Mouse (Mus musculus): ENCODE data around the gene Caprin1. TPM values are rescaled to one million over a fixed set of nuclear protein-coding genes. Genes with fewer than 3 reads are reported as not detected.

Gene Caprin1
- polyA plus RNA-seq, 1 experiment from 2014 or later, result 300 TPM

DNA sequence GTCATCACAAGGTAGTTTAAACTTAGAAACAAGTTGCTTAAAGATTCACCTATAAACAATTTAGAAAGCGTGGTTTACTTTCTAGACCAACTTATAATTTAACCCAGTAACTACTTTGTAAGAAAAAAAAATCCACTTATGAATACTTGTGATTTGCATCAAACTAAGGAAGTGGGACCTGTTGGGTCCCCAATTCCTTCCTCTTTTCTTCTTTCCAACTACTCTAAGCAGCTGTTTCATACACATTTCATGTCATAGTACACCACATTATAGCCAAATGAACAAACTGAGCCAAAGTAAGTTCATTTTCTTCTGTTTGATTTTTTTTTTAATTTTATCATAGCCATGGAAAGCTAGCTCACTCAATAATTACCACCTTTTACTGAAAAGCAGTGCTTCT, 11.7 kb downstream of the Caprin1 start:
- H3K4me1 ChIP-seq (ENCODE audit: control insufficient read depth, insufficient read depth, low read length), result no peaks in the 10 kb centered on the region
- no peaks in the 10 kb centered on the region for H3K9me3 ChIP-seq (ENCODE audit: control insufficient read depth, low read length)
- no peaks in the 10 kb centered on the region for H3K27me3 ChIP-seq (replicated peaks; ENCODE audit: control insufficient read depth, insufficient read depth, low read length)
- H3K36me3 ChIP-seq (ENCODE audit: control insufficient read depth, insufficient read depth, low read length), result peaks cover 57% of the 10 kb centered on the region
- 88% methylated on average over 1 of the region's 1 CpGs for WGBS
- no peak overlapping the region for H3K27ac ChIP-seq (replicated peaks; ENCODE audit: low read depth, low read length)
- H3K4me3 ChIP-seq (ENCODE audit: low read depth, low read length), result no peak overlapping the region
- no peak for ATAC-seq (ENCODE audit: low read depth)
- H3K4me2 ChIP-seq (ENCODE audit: low read depth, low read length), result no peak overlapping the region
- no peak for DNase-seq (ENCODE audit: low spot score)
- no peak overlapping the region for H3K9ac ChIP-seq (ENCODE audit: low read depth, low read length)

DNA sequence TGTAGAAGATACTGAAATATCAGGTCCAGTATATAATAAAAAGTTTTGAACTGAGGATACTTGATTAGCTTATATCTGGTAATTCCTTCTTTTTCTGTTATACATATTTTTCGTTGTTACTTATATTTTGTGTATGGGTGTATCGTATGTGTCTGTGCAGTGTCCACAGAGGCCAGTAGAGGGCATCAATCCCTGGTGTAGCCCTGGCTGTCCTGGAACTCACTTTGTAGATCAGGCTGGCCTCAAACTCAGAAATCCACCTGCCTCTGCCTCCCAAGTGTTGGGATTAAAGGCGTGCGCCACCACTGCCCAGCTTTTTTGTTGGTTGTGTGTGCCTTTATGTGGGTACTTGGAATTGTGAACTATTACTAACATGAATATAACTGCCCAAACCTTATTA, 12.8 kb downstream of the Caprin1 start:
- peaks cover 57% of the 10 kb centered on the region for H3K36me3 ChIP-seq (ENCODE audit: control insufficient read depth, insufficient read depth, low read length)
- WGBS, result 89% methylated on average over 4 of the region's 4 CpGs
- no peak for DNase-seq (ENCODE audit: low spot score)
- no peak overlapping the region for H3K9ac ChIP-seq (ENCODE audit: low read depth, low read length)
- ATAC-seq (ENCODE audit: low read depth), result no peak
- H3K4me1 ChIP-seq (ENCODE audit: control insufficient read depth, insufficient read depth, low read length), result no peaks in the 10 kb centered on the region
- no peak overlapping the region for H3K27ac ChIP-seq (replicated peaks; ENCODE audit: low read depth, low read length)
- no peak overlapping the region for H3K4me3 ChIP-seq (ENCODE audit: low read depth, low read length)
- H3K4me2 ChIP-seq (ENCODE audit: low read depth, low read length), result no peak overlapping the region
- H3K9me3 ChIP-seq (ENCODE audit: control insufficient read depth, low read length), result no peaks in the 10 kb centered on the region
- no peaks in the 10 kb centered on the region for H3K27me3 ChIP-seq (replicated peaks; ENCODE audit: control insufficient read depth, insufficient read depth, low read length)

DNA sequence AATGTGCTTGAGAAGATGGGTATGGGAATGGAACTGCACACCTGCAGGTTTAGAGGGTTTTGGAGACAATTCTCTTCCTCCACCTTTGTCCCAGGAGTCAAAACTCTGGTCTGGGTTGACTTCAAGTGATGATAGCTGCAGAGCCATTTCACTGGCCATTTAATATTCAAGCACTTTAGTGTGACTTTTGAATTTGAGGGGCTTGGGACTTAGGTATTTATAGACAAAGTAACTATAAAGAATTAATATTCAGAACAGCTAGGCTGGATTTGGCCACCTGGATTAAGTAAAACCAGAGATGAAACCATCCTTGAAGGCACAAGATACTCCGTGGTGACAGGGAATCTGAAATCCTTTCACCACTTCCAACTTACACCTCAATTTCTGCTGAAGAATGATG, 35.0 kb downstream of the Caprin1 start:
- Histone ChIP-seq H3K27me3 (replicated peaks; ENCODE audit: control insufficient read depth, insufficient read depth, low read length) (no peaks in the 10 kb centered on the region), H3K27ac (replicated peaks; ENCODE audit: low read depth, low read length) (no peak overlapping the region), H3K36me3 (ENCODE audit: control insufficient read depth, insufficient read depth, low read length) (peaks cover 30% of the 10 kb centered on the region), H3K4me1 (ENCODE audit: control insufficient read depth, insufficient read depth, low read length) (no peaks in the 10 kb centered on the region), H3K9me3 (ENCODE audit: control insufficient read depth, low read length) (no peaks in the 10 kb centered on the region), H3K4me3 (ENCODE audit: low read depth, low read length) (no peak overlapping the region), H3K9ac (ENCODE audit: low read depth, low read length) (no peak overlapping the region), H3K4me2 (ENCODE audit: low read depth, low read length) (peak overlapping the region; percentile 88; the same call in 1 of the 2 replicates)
- no peak for ATAC-seq (ENCODE audit: low read depth)
- DNase-seq (ENCODE audit: low spot score), result no peak
- WGBS, result 56% methylated on average over 1 of the region's 1 CpGs

DNA sequence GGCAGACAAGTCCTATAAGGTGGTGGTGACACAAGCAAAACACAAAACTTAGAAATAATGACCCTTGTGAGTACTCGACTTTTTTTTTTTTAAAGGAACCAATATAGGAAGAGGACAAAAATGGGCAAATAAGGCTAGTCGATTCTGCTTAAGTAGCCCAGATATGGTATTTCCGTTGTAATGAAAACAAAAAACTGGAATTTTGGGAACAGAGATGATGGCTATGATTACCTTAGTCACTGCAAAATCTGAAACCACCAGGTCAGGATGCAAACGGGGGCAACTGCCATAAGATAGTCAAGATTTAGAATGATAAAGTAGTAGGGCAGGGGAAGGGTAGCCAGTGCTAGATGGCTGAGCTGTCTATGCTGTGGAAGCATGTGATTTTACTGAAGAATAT, 35.5 kb downstream of the Caprin1 start:
- DNase-seq (ENCODE audit: low spot score) (no peak), ATAC-seq (ENCODE audit: low read depth) (no peak)
- peak overlapping the region; percentile 81 for H3K4me3 ChIP-seq (ENCODE audit: low read depth, low read length)
- WGBS, result 35% methylated on average over 4 of the region's 4 CpGs
- H3K27me3 ChIP-seq (replicated peaks; ENCODE audit: control insufficient read depth, insufficient read depth, low read length), result no peaks in the 10 kb centered on the region
- H3K36me3 ChIP-seq (ENCODE audit: control insufficient read depth, insufficient read depth, low read length), result peaks cover 26% of the 10 kb centered on the region
- peak overlapping the region; percentile 88 for H3K4me2 ChIP-seq (ENCODE audit: low read depth, low read length)
- H3K4me1 ChIP-seq (ENCODE audit: control insufficient read depth, insufficient read depth, low read length), result no peaks in the 10 kb centered on the region
- peak overlapping the region; percentile 82; the same call in 1 of the 2 replicates for H3K27ac ChIP-seq (replicated peaks; ENCODE audit: low read depth, low read length)
- no peaks in the 10 kb centered on the region for H3K9me3 ChIP-seq (ENCODE audit: control insufficient read depth, low read length)
- 0 out of 2 replicates have a peak overlapping the region, but pooled peaks have one; percentile 53 for H3K9ac ChIP-seq (ENCODE audit: low read depth, low read length)

DNA sequence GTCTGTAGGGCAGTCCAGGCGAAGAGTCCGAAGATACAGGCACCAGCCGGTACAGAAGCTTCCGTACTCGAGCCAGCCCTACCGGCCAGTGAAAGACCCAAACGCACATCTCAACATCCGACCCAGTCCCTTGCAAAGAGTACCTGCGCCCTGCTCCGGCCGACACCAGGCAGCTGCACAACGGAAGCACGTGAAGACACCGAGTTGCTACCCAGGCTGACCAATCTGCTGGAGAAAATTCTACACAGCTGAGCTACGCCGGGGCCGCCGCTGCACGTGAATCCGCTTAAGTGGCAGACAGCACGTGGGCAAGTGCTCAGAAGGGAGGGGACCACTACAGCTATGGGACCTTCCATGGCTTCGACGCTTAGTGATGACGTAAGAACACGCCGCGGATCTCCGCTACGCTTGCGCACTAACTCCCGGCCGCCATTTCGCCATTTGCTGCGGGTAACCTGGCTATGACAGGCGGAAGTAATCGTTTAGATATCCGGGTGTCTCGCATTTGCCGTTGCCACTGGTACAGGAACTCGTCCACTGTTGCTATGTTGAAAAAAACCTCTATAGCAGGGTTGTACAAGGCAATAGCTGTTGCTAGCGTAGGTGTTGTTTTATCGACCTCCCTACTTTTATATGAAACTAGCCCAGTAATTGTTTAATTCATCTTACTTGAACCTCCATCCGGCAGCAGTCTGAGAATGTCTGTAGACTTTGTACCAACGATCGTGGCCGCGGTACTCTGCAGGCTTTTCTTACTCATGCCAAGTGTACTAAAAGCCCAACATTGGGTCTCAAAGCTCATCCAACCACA, 36.3 kb downstream of the Caprin1 start, which contains the start of gene Nat10:
Gene Nat10, minus strand, starts transcription at position 365 of the 811 bp plus-strand sequence.
- Histone ChIP-seq H3K27ac (replicated peaks; ENCODE audit: low read depth, low read length) (peak within 1 kb of the TSS; percentile 83), H3K27me3 (replicated peaks; ENCODE audit: control insufficient read depth, insufficient read depth, low read length) (no peaks in the 10 kb centered on the region), H3K9me3 (ENCODE audit: control insufficient read depth, low read length) (no peaks in the 10 kb centered on the region), H3K36me3 (ENCODE audit: control insufficient read depth, insufficient read depth, low read length) (peaks cover 18% of the 10 kb centered on the region), H3K4me3 (ENCODE audit: low read depth, low read length) (peak within 1 kb of the TSS; percentile 81), H3K4me2 (ENCODE audit: low read depth, low read length) (peak within 1 kb of the TSS; percentile 88), H3K9ac (ENCODE audit: low read depth, low read length) (peak within 1 kb of the TSS; percentile 75), H3K4me1 (ENCODE audit: control insufficient read depth, insufficient read depth, low read length) (no peaks in the 10 kb centered on the region)
- WGBS, result under 1% methylated on average over 46 of the region's 47 CpGs
- DNase-seq (ENCODE audit: low spot score) (peak; percentile 99), ATAC-seq (ENCODE audit: low read depth) (peak; percentile 97)

DNA sequence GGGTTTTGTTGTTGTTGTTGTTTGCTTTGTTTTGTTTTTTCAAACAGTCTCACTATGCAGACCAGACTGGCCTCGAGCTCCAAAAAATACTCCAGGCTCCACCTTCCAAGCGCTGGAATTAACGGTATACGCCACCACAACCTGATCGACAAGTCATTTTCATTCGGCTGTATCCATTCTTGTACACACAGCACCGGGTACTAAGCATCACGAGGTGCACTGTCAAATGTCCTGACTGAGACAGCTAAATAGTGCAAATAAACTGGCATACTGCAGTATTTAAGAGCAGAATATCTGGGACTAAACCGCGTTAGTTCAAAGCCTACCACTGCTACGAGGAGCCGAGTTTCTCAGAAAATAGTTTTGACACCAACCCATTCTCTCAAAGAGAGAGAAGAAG, 37.0 kb downstream of the Caprin1 start:
- no peaks in the 10 kb centered on the region for H3K27me3 ChIP-seq (replicated peaks; ENCODE audit: control insufficient read depth, insufficient read depth, low read length)
- H3K9ac ChIP-seq (ENCODE audit: low read depth, low read length), result peak overlapping the region; percentile 75
- H3K4me1 ChIP-seq (ENCODE audit: control insufficient read depth, insufficient read depth, low read length), result no peaks in the 10 kb centered on the region
- WGBS, result 0% methylated on average over 12 of the region's 12 CpGs
- H3K4me3 ChIP-seq (ENCODE audit: low read depth, low read length), result peak overlapping the region; percentile 81
- peak; percentile 3; the same call in 1 of the 2 replicates for ATAC-seq (ENCODE audit: low read depth)
- peak overlapping the region; percentile 83 for H3K27ac ChIP-seq (replicated peaks; ENCODE audit: low read depth, low read length)
- peak overlapping the region; percentile 88 for H3K4me2 ChIP-seq (ENCODE audit: low read depth, low read length)
- H3K9me3 ChIP-seq (ENCODE audit: control insufficient read depth, low read length), result no peaks in the 10 kb centered on the region
- H3K36me3 ChIP-seq (ENCODE audit: control insufficient read depth, insufficient read depth, low read length), result peaks cover 18% of the 10 kb centered on the region; the same call in 1 of the 2 replicates
- DNase-seq (ENCODE audit: low spot score), result peak; percentile 4

DNA sequence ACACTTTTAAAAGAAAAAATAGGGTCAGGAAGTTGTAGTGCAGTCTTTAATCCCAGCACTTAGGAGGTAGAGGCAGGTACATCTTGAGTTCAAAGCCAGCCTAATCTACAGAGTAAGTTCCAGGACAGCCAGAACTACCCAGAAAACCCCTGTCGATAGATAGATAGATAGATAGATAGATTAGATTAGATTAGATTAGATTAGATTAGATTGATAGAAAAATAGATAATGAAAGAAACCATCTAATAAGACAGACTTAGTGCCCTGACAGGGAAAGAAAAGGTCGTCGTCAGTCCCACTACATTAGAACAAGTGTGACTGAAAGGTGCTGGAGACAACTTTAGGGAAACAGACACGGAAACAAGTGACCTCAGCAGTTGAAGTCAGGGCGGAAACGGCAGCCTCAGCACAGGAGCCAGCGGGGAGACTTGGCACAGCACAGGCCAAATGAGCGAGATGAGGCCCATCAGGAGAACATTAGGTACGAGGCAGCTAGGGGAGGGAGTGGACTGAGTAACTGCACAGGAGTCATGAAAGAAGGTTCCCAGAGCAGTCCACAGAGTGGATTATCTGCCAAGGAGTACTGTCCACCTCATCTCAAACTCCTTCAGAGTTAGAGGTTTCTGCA, 41.9 kb downstream of the Caprin1 start:
- no peak overlapping the region for H3K9ac ChIP-seq (ENCODE audit: low read depth, low read length)
- DNase-seq (ENCODE audit: low spot score) (no peak), ATAC-seq (ENCODE audit: low read depth) (no peak)
- H3K4me1 ChIP-seq (ENCODE audit: control insufficient read depth, insufficient read depth, low read length), result no peaks in the 10 kb centered on the region
- peaks cover 48% of the 10 kb centered on the region; the same call in 1 of the 2 replicates for H3K36me3 ChIP-seq (ENCODE audit: control insufficient read depth, insufficient read depth, low read length)
- WGBS, result 88% methylated on average over 9 of the region's 9 CpGs
- no peak overlapping the region for H3K4me2 ChIP-seq (ENCODE audit: low read depth, low read length)
- H3K27ac ChIP-seq (replicated peaks; ENCODE audit: low read depth, low read length), result no peak overlapping the region
- H3K27me3 ChIP-seq (replicated peaks; ENCODE audit: control insufficient read depth, insufficient read depth, low read length), result no peaks in the 10 kb centered on the region
- H3K4me3 ChIP-seq (ENCODE audit: low read depth, low read length), result no peak overlapping the region
- no peaks in the 10 kb centered on the region for H3K9me3 ChIP-seq (ENCODE audit: control insufficient read depth, low read length)

DNA sequence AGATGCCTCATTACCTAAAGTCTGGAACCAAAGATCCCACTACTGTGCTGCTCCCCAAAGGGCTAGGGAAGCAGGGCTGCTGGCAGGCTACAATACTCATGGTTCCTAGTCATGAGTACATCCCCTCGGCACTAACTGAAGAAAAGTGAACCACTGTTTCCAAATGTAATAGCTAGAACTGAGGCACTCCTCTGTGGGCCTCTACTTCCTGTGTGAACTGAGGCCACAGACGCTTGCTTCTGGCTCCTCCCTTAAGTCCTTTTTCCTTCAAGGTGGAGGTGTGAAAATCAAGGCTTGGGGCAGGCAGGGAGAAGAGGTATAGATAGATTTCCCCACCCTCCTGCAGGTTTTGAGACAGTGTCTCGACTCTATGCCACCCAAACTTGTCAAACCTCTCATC, 42.8 kb downstream of the Caprin1 start:
- H3K9me3 ChIP-seq (ENCODE audit: control insufficient read depth, low read length), result no peaks in the 10 kb centered on the region
- no peak overlapping the region for H3K4me2 ChIP-seq (ENCODE audit: low read depth, low read length)
- no peaks in the 10 kb centered on the region for H3K4me1 ChIP-seq (ENCODE audit: control insufficient read depth, insufficient read depth, low read length)
- no peaks in the 10 kb centered on the region for H3K27me3 ChIP-seq (replicated peaks; ENCODE audit: control insufficient read depth, insufficient read depth, low read length)
- H3K9ac ChIP-seq (ENCODE audit: low read depth, low read length), result no peak overlapping the region
- WGBS, result 87% methylated on average over 3 of the region's 3 CpGs
- H3K36me3 ChIP-seq (ENCODE audit: control insufficient read depth, insufficient read depth, low read length), result peaks cover 58% of the 10 kb centered on the region
- ATAC-seq (ENCODE audit: low read depth) (no peak), DNase-seq (ENCODE audit: low spot score) (no peak)
- no peak overlapping the region for H3K27ac ChIP-seq (replicated peaks; ENCODE audit: low read depth, low read length)
- no peak overlapping the region for H3K4me3 ChIP-seq (ENCODE audit: low read depth, low read length)

All from embryonic facial prominence, embryonic 14.5 days (tissue).